Mouse (Mus musculus) liver, postnatal 0 days (tissue): ENCODE measurements around the gene Bmf.

Experiments used
- CTCF ChIP-seq: sonication (generic); IDR thresholded peaks from 2 replicates; pipeline ENCODE4 v1.5.1; 2016; ENCODE audit warnings: antibody characterized with exemption, low read depth
- EP300 ChIP-seq: IDR thresholded peaks from 2 replicates; pipeline ENCODE4 v1.6.1; 2016; ENCODE audit warnings: antibody characterized with exemption, low read depth, mild to moderate bottlenecking

DNA sequence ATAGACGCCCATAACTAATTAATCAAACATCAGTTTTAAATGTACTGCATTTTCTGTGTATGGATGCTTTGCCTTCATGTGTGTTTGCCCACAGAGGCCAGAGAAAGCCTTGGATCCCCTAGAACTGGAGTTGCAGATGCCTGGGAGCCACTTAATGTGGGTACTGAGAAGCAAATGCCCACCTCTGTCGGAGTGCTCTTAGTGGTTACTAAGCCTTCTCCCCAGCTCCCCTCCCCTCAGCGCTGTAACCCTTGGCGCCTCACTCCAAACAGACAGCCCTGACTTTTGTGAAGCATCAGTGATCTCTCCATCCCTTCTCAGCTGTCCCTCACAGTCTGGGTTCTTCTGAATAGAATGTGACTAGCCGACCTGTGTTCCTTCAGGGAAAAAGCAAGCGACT, 51.0 kb downstream of the Bmf start:
- TF ChIP-seq EP300 (no peak), CTCF (no peak)
